In genomic region chr12:82562916-82563315, GRCm38 (mm10) we compare ENCODE assay signal across 14 mouse cellular contexts. TPM values are rescaled to one million over a fixed set of nuclear protein-coding genes. Genes with fewer than 3 reads are reported as not detected.
"Had no signal": no experiment of that assay in that cellular context is flagged by ENCODE, and none has a peak within 500 bp of the region (broad histone marks: within the 10 kb centered on the region; RNA-seq: fewer than 3 reads in every experiment).

No protein-coding gene starts in this region.

- ATAC-seq: lung, postnatal 0 days had no signal

- H3K4me3 ChIP-seq: limb, embryonic 12.5 days; midbrain, embryonic 12.5 days; stomach, embryonic 15.5 days had no signal

- DNase-seq: kidney, adult 8-10 months; kidney, postnatal 25 days; liver; lung, adult 18-20 months; lung, postnatal 4 days; right cerebral cortex, postnatal 14 days; thymus, postnatal 36 days had no signal

- H3K36me3 ChIP-seq: limb, embryonic 12.5 days; midbrain, embryonic 12.5 days; stomach, embryonic 15.5 days had no signal

- H3K4me1 ChIP-seq: limb, embryonic 12.5 days; midbrain, embryonic 12.5 days; stomach, embryonic 15.5 days had no signal

- H3K4me2 ChIP-seq: limb, embryonic 12.5 days; midbrain, embryonic 12.5 days; stomach, embryonic 15.5 days had no signal

- H3K27ac ChIP-seq: limb, embryonic 12.5 days; liver, embryonic 14.5 days; midbrain, embryonic 12.5 days; stomach, embryonic 15.5 days had no signal

- H3K27me3 ChIP-seq: limb, embryonic 12.5 days; midbrain, embryonic 12.5 days; stomach, embryonic 15.5 days had no signal

- H3K9ac ChIP-seq: limb, embryonic 12.5 days; liver, embryonic 14.5 days; midbrain, embryonic 12.5 days; stomach, embryonic 15.5 days had no signal

- H3K9me3 ChIP-seq: limb, embryonic 12.5 days; midbrain, embryonic 12.5 days; stomach, embryonic 15.5 days had no signal

RNA-seq across cellular contexts. Expression of gene Rgs6, which starts 25.2 kb away (rescaled TPM):
- total RNA-seq: megakaryocyte, adult 5-6 weeks had no signal
- polyA plus RNA-seq: thymus, postnatal 0 days had no signal
